Mouse (Mus musculus) heart, postnatal 0 days (tissue): ENCODE measurements at regions not wholly inside any gene's neighbourhood (a gene's known extent, or its start where the extent isn't known, plus 50 kb on each side); places are given as distances from the start of the nearest gene placed in this dataset.

ENCODE experiments used
- ATAC-seq: fragments of 200-750 bp; cut with Nextera tagmentation; 2 replicates; pipeline ENCODE4 v1.8.0; 2017; ENCODE audit warnings: low read depth, moderate number of reproducible peaks, moderate library complexity; ENCODE audit not compliant: insufficient read depth
- DNase-seq: peaks from one replicate; pipeline ENCODE4 v3.0.0-alpha.2; 2016; ENCODE audit warnings: low spot score
- H3K27ac ChIP-seq: fragments of 300-500 bp; sonication (generic); 2 replicates; pipeline ENCODE4 v1.5.1; 2014; ENCODE audit warnings: low read depth, mild to moderate bottlenecking
- H3K27me3 ChIP-seq: fragments of 300-500 bp; sonication (generic); 2 replicates; pipeline ENCODE4 v1.6.1; 2014; ENCODE audit warnings: low read length, mixed read lengths; ENCODE audit not compliant: control insufficient read depth, insufficient read depth
- H3K36me3 ChIP-seq: fragments of 300-500 bp; sonication (generic); replicated peaks from 2 replicates; pipeline ENCODE4 v1.6.1; 2014; ENCODE audit warnings: low read length, mixed read lengths; ENCODE audit not compliant: control insufficient read depth, insufficient read depth
- H3K4me1 ChIP-seq: fragments of 300-500 bp; sonication (generic); 2 replicates; pipeline ENCODE4 v1.6.1; 2014; ENCODE audit warnings: antibody characterized with exemption; ENCODE audit not compliant: control insufficient read depth, insufficient read depth
- H3K4me2 ChIP-seq: fragments of 300-500 bp; sonication (generic); 2 replicates; pipeline ENCODE4 v1.6.1; 2014; ENCODE audit warnings: low read depth, mild to moderate bottlenecking, low read length, moderate library complexity
- H3K4me3 ChIP-seq: fragments of 300-500 bp; sonication (generic); 2 replicates; pipeline ENCODE4 v1.5.1; 2014; ENCODE audit warnings: low read depth, low read length
- H3K9ac ChIP-seq: fragments of 300-500 bp; sonication (generic); replicated peaks from 2 replicates; pipeline ENCODE4 v1.6.1; 2014; ENCODE audit warnings: low read depth, low read length, mixed read lengths
- H3K9me3 ChIP-seq: fragments of 300-500 bp; sonication (generic); replicated peaks from 2 replicates; pipeline ENCODE4 v1.6.1; 2016; ENCODE audit warnings: low read length; ENCODE audit not compliant: control insufficient read depth
- CTCF ChIP-seq: IDR thresholded peaks from 2 replicates; pipeline ENCODE4 v1.5.1; 2016; ENCODE audit warnings: antibody characterized with exemption, control low read depth, low read depth
- EP300 ChIP-seq: IDR thresholded peaks from 2 replicates; pipeline ENCODE4 v1.6.1; 2016; ENCODE audit warnings: antibody characterized with exemption, low read depth
- WGBS: fragments of 180-500 bp; shearing (Covaris S2); extraction: QIAGEN DNeasy Blood & Tissue Kit; methylation state at CpG from one replicate; pipeline ENCODE4 v1.1.7; 2014; 5-methylcytosine and 5-hydroxymethylcytosine counted together

DNA sequence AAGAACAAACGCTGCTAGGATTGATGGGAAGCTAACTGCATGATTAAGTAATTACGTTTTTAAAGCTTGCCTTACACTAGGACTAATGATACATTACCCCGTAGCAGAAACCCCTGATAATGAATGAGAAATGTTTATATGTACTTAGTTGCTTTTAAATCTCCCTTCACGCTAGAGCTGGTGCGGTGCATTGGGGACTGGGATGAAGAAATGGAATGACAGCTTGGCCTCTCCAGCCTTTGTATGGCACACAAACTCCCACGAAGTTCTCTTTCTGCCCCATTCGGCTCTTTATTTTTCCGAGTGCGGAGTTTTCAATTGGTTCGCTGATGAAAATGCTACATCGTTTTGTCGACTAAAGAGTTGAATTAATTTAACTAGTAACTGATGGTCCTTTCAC is 659.8 kb downstream of the Tfap2b start:
- Histone ChIP-seq H3K4me2 (no peak overlapping the region), H3K27ac (no peak overlapping the region), H3K9ac (no peak overlapping the region), H3K4me3 (no peak overlapping the region), H3K36me3 (no peaks in the 10 kb centered on the region), H3K9me3 (no peaks in the 10 kb centered on the region), H3K4me1 (no peaks in the 10 kb centered on the region), H3K27me3 (no peaks in the 10 kb centered on the region)
- ATAC-seq (no peak), DNase-seq (no peak)
- TF ChIP-seq CTCF (no peak), EP300 (no peak)
- 81% methylated on average over 12 of the region's 12 CpGs for WGBS

DNA sequence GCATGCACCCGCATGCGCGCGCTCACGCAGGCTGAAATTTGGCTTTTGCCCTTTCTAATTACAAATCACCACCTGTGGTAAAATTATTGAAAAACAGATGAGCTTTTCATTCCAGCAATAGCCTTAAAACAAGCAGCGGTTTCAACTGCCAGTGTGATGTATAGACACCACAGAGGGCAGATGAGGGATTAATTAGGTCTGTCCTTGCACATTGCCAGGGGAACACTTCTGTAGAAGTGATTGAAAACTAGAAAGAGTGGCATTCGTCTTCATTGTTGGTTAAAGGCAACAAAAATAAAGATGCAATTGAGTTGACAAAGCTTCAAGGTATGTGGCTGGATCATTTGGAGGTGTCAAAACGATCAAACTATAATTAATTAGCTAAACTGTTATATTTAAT is 672.5 kb downstream of the Tfap2b start:
- no peak overlapping the region for H3K9ac ChIP-seq
- H3K4me2 ChIP-seq, result no peak overlapping the region
- H3K4me3 ChIP-seq, result no peak overlapping the region
- ATAC-seq, result no peak
- H3K9me3 ChIP-seq, result no peaks in the 10 kb centered on the region
- H3K27me3 ChIP-seq, result no peaks in the 10 kb centered on the region
- whole genome bisulfite sequencing, result 79% methylated on average over 8 of the region's 8 CpGs
- no peaks in the 10 kb centered on the region for H3K4me1 ChIP-seq
- DNase-seq, result no peak
- TF ChIP-seq CTCF, result no peak
- no peak for TF ChIP-seq EP300
- no peaks in the 10 kb centered on the region for H3K36me3 ChIP-seq
- no peak overlapping the region for H3K27ac ChIP-seq

DNA sequence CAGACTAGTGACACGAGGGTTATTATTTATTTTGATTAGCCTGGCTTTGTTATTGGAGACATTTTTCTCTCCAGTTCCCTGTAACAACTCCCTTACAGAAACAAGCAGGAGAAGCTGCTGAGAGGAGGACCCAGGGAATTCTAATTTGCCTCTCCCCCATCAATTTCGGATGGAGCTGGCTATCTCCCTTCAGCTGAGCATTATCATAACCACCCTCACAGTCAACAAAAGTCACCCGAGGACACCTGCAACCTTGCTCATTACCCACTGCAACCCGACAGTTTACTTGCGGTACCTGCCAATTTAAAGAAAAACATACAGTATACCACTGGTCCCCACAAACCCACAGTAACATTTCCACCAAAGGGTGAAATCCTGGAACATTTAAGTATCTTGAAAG is 690.7 kb downstream of the Tfap2b start:
- no peak for ATAC-seq
- 50% methylated on average over 5 of the region's 5 CpGs for WGBS
- TF ChIP-seq CTCF (no peak), EP300 (no peak)
- no peak overlapping the region for H3K9ac ChIP-seq
- H3K4me3 ChIP-seq, result no peak overlapping the region
- no peak overlapping the region for H3K27ac ChIP-seq
- no peaks in the 10 kb centered on the region for H3K27me3 ChIP-seq
- H3K9me3 ChIP-seq, result no peaks in the 10 kb centered on the region
- H3K4me1 ChIP-seq, result no peaks in the 10 kb centered on the region
- DNase-seq, result no peak
- no peak overlapping the region for H3K4me2 ChIP-seq
- H3K36me3 ChIP-seq, result no peaks in the 10 kb centered on the region

DNA sequence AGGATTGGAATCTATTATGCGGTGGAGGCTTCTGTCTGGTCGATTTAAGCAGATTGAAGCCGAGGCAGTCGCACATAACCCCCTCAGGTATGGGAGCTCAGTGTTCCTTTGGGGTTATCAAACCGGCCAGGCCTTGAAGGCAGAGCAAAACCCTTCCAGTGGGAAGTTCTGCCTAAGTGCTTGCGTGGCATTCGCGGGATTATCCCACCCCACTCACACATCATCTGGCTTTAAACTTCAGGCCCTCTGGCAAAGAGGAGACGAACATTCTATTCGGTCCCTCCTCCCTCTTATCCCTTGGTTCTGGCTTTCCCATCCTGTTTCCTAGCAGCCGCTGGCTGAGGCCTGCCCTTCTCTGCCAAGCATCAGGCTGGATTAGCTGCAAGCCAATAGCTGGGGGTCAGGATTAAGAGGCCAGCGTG is 691.2 kb downstream of the Tfap2b start:
- H3K4me3 ChIP-seq, result no peak overlapping the region
- no peaks in the 10 kb centered on the region for H3K36me3 ChIP-seq
- H3K4me2 ChIP-seq, result no peak overlapping the region
- DNase-seq, result no peak
- 53% methylated on average over 12 of the region's 12 CpGs for WGBS
- no peaks in the 10 kb centered on the region for H3K9me3 ChIP-seq
- TF ChIP-seq CTCF (no peak), EP300 (no peak)
- H3K27me3 ChIP-seq, result no peaks in the 10 kb centered on the region
- no peak for ATAC-seq
- no peak overlapping the region for H3K9ac ChIP-seq
- no peaks in the 10 kb centered on the region for H3K4me1 ChIP-seq
- no peak overlapping the region for H3K27ac ChIP-seq

DNA sequence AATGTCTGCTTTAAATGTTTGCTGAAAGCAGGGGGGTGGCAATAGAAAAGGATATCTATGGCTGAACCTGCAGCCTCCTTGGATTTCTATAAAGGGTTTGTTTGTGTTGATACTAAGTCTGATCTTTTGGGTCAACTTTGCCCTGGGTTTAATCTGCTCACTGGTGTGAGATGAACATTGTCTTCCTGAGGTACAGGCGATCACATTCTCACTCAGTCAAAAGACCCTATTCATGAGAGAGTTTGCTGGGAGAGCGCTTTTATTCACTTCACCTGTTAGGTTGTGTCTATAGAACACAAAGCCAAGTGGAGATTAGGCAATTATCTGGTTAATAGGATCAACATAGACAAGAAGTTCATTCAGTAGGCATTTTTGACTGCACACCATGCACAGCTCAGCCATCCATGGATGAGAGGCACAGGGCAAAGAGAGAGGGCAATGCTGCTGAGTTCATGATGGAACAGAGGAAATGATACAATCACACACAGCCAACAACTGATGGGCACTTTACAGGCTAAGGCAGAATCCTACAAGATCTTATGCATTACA is 692.3 kb downstream of the Tfap2b start:
- Histone ChIP-seq H3K9me3 (no peaks in the 10 kb centered on the region), H3K4me2 (no peak overlapping the region), H3K4me3 (no peak overlapping the region), H3K9ac (no peak overlapping the region), H3K27ac (no peak overlapping the region), H3K4me1 (no peaks in the 10 kb centered on the region), H3K27me3 (no peaks in the 10 kb centered on the region), H3K36me3 (no peaks in the 10 kb centered on the region)
- WGBS, result 85% methylated on average over 2 of the region's 2 CpGs
- TF ChIP-seq EP300 (no peak), CTCF (no peak)
- ATAC-seq, result no peak
- no peak for DNase-seq

DNA sequence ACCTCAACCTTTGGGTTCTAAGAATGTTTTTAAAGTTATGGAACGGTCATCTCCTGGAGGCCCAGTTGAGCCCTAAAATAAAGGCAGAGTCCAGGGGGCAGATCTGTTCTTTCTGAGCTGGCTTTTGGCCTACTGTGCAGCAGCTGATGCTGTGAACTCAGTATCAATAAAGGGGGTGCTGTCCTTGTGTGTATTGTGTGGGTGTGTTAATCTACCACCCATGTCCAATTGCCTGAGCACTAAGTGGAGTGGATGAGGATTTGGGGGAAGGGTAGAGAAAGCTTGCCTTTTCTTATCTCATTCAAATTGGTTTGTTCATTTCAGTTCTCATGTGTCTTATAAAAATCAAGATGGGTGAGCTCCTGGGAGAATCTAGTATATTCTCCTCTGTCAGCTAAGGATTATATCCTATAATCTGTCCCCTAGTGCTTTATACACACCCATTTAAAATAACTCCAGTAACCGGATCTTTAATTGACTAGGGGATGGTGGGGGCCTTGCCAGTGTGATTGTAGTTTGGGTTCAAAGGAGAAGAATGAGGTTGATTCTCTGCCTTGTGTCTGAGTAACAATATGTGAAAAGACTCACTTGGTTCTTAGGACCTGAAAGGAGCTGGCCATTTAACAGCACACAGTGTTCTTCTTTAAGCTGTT is 703.6 kb downstream of the Tfap2b start:
- ATAC-seq, result no peak
- Histone ChIP-seq H3K27me3 (no peaks in the 10 kb centered on the region), H3K9ac (no peak overlapping the region), H3K4me2 (no peak overlapping the region), H3K4me3 (no peak overlapping the region), H3K27ac (no peak overlapping the region), H3K9me3 (no peaks in the 10 kb centered on the region), H3K4me1 (no peaks in the 10 kb centered on the region), H3K36me3 (no peaks in the 10 kb centered on the region)
- DNase-seq, result no peak
- TF ChIP-seq CTCF (no peak), EP300 (no peak)
- WGBS, result 78% methylated on average over 2 of the region's 2 CpGs
